Mouse (Mus musculus) mesoderm, embryonic 11.5 days (tissue): ENCODE data around the gene Cln3.

Experiments used
- DNase-seq: peaks from one replicate; pipeline ENCODE4 v3.0.0-alpha.2; 2012; ENCODE audit warnings: low read depth, low spot score

The Cln3 gene

GRCm38 (mm10) chr7:126523316-126523715 is 62.3 kb downstream of the Cln3 start:
- DNase-seq, result no peak
